Mouse (Mus musculus) layer of hippocampus, adult 2 months (tissue): ENCODE measurements around the gene Gm45213. TPM values are rescaled to one million over a fixed set of nuclear protein-coding genes. Genes with fewer than 3 reads are reported as not detected.

ENCODE experiments used
- DNase-seq, 2 experiments: peaks; one replicate each; pipeline ENCODE4 v3.0.0; 2022; ENCODE audit warnings: low spot score in 2 of 2
- H3K27ac ChIP-seq: fragments of 200-600 bp; 2 replicates; pipeline ENCODE4 v1.8.1; 2022
- H3K4me3 ChIP-seq: fragments of 200-600 bp; 2 replicates; pipeline ENCODE4 v1.8.1; 2022; ENCODE audit warnings: mild to moderate bottlenecking
- CTCF ChIP-seq: fragments of 200-600 bp; conservative IDR thresholded peaks from 2 replicates; pipeline ENCODE4 v1.8.1; 2022; ENCODE audit warnings: antibody characterized with exemption, mild to moderate bottlenecking, moderate library complexity
- total RNA-seq, 2 experiments: library from RNA; stranded (reverse); gene quantifications; 2 replicates each; pipeline ENCODE4 v1.2.3; 2021

The Gm45213 gene
- total RNA-seq, 2 experiments from 2014 or later, result not detected

DNA sequence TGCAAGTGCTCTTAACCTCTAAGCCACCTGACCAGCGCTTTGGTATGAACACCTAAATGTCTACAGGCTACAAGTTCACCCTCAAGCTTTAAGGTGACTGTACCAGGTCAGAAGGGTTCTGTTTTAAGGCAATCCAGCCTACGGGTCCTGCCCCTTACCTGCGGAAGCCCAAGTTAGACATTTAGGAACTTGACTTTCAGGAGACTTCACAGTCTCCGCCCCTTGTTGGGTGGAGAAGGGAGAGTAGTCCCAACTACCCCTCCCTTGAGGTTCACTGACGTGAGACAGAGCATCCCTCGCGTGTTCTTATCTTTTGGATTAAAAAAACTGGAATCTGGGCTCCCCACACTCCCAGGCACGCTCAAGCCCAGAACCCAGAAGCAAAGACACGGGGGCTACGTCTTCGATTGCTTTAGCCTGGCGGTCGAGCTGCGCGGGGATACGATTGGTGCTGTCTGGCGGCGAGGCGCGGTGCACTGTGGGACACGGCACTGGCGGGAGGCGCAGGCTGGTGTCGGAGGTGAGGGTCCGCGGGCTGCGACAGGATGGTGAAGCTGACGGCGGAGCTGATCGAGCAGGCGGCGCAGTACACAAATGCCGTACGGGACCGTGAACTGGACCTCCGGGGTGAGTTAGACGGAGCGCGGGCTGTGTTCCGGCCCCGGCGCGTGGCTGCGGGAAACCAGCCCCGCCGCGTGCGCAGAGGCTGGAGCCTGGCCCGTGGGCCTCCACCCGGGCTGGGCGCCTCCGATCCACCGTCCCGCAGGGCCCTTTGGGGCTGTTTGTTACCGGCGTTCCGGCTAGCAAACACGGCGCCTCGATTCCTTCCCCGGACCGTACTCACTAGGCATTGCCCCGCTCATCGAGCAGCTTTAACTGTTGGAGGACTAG, 16.9 kb downstream of the Gm45213 start:
- H3K4me3 ChIP-seq, result peak overlapping the region; percentile 99
- DNase-seq, result peak; percentile 85 to 86
- TF ChIP-seq CTCF, result peak; percentile 25; the same call in 1 of the 2 replicates
- peak overlapping the region; percentile 76 for H3K27ac ChIP-seq

- Histone ChIP-seq H3K27ac (peak overlapping the region; percentile 76), H3K4me3 (peak overlapping the region; percentile 99)
- no peak for TF ChIP-seq CTCF
- no peak for DNase-seq
Measured at GRCm38 (mm10) chr7:66061057-66061456, 17.7 kb downstream of the Gm45213 start.

DNA sequence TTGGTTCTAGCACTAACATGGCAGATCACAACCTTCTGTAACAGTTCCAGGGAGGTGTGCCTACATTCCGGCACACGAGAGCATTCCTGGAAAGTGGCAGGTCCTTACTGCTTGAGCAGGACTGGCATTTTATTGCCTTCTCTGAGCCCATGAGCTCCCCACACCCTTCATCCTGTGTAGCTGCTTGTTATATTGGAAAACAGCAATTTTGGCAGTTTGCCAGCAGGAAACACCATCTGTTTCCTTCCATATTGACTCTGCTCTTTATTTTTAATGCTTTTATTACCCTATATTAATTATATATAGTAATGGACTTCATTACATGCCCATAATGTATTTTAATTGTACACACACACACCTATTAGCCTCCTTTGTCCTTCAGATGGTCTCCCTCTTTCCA, 33.0 kb downstream of the Gm45213 start:
- Histone ChIP-seq H3K27ac (peak overlapping the region; percentile 6; the same call in 1 of the 2 replicates), H3K4me3 (no peak overlapping the region)
- DNase-seq, result peak; percentile 29 to 44
- TF ChIP-seq CTCF, result no peak

DNA sequence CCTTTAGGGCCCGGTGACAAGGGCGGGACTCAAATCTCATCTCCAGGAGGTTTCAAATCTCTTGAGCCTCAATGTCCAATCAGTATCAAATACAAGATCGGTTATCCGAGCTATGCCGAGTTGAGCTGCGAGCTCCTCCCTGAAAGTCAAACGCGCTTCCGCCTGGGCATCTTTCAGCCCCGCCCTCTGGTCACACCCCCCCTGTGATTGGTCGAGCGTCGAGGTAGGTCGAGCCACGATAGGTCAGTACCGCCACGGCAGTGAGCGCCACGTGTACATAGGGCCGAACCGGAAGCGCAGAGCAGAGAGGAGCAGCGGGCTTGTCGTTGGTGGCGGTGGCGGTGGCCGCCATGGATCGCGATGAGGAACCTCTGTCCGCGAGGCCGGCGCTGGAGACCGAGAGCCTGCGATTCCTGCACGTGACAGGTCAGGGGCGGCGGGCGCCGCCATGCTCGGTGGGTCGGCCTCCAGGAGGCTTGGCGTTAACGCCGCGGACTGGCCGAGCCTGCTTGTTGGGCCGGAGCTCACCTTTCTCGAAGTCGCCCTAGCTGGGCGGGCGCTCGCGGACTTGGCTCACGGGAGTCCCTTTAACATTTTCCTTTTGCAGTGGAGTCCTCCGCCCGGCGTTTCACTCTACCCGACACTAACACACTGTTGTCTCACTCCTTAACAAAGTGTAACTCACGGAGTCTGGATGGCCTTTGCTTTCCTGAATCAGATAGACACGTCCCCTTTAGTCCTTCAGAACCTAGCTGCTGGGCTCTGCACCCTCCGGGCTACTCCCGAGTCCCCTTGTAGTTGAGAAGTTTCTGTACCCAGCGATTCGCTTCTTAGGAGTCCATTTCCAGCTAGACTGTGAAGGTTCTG, 36.2 kb downstream of the Gm45213 start, which contains the start of gene Selenos:
Selenos (plus strand) TSS at position 286 of the 867 bp plus-strand sequence.
- peak; percentile 94 to 98 for DNase-seq
- H3K27ac ChIP-seq, result peak within 1 kb of the TSS; percentile 93
- H3K4me3 ChIP-seq, result peak within 1 kb of the TSS; percentile 86
- TF ChIP-seq CTCF, result no peak

GRCm38 (mm10) chr7:66080231-66080613, 36.8 kb downstream of the Gm45213 start:
- no peak for DNase-seq
- Histone ChIP-seq H3K4me3 (peak overlapping the region; percentile 86), H3K27ac (peak overlapping the region; percentile 93; the same call in 1 of the 2 replicates)
- peak; percentile 60 for TF ChIP-seq CTCF

GRCm38 (mm10) chr7:66083757-66084156, 40.4 kb downstream of the Gm45213 start:
- peak overlapping the region; percentile 19; the same call in 1 of the 2 replicates for H3K27ac ChIP-seq
- no peak for DNase-seq
- no peak overlapping the region for H3K4me3 ChIP-seq
- TF ChIP-seq CTCF, result no peak

GRCm38 (mm10) chr7:66084546-66084945, 41.1 kb downstream of the Gm45213 start:
- H3K4me3 ChIP-seq, result no peak overlapping the region
- no peak for TF ChIP-seq CTCF
- no peak overlapping the region for H3K27ac ChIP-seq
- no peak for DNase-seq

DNA sequence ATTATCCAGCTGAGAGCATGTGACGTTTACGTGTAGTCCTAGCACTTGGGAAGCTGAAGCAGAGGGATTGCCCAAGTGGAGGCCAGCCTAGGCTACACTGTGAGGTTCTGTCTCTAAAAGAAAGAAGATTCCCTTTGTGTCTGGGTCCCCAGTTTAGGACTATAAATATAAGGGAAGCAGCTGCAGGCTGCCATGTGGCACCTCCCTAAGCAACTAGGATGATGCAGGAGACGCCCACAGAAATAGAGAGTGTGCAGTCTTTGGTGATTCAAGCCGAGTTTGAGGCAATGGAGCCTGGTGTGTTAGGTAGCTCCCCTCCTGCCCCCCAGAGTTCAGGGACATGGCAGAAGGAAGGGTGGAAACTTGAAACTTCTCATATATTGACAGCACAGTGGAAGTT, 44.2 kb downstream of the Gm45213 start:
- peak overlapping the region; percentile 62 for H3K27ac ChIP-seq
- TF ChIP-seq CTCF, result no peak
- no peak overlapping the region for H3K4me3 ChIP-seq
- DNase-seq, result peak; percentile 41 to 59

- H3K27ac ChIP-seq, result 0 out of 2 replicates have a peak overlapping the region, but pooled peaks have one; percentile 62
- no peak for TF ChIP-seq CTCF
- DNase-seq, result no peak
- H3K4me3 ChIP-seq, result no peak overlapping the region
Measured at GRCm38 (mm10) chr7:66088077-66088476, 44.7 kb downstream of the Gm45213 start.

DNA sequence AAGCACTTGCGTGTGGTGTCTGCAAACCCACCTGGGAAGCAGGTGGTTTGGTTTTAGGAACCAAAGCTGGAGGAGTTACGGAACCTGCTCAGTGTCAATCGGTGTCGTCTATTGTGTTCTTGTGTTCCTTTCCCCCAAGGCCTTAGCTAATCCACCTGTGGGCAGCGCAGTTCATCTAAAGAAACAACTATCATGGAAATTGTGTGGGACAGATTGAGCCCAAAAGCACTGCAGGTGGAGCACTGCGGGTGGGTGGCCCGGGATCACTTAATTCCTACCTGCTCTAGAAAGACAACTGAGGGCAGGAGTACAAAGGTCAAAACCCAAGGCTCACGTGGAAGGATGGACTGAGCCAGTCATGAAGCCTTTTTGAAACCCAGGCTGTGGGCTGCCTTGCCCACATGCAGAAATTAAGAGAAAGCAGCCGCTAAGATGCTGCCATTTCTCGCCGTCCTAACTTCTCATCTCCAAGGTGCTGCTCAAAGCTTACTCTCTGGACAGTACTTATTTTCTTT, 47.3 kb downstream of the Gm45213 start:
- DNase-seq, result no peak
- TF ChIP-seq CTCF, result no peak

GRCm38 (mm10) chr7:66091553-66091952, 48.2 kb downstream of the Gm45213 start:
- no peak for TF ChIP-seq CTCF
- DNase-seq, result no peak
- Histone ChIP-seq H3K27ac (no peak overlapping the region), H3K4me3 (no peak overlapping the region)

More for the DNA sequence above, 47.3 kb downstream of the Gm45213 start:
- no peak overlapping the region for H3K27ac ChIP-seq
- no peak overlapping the region for H3K4me3 ChIP-seq

- Histone ChIP-seq H3K4me3 (no peak overlapping the region), H3K27ac (no peak overlapping the region)
- DNase-seq, result no peak
- TF ChIP-seq CTCF, result no peak
Measured at GRCm38 (mm10) chr7:66092656-66093055, 49.3 kb downstream of the Gm45213 start.

- no peak for DNase-seq
- Histone ChIP-seq H3K27ac (no peak overlapping the region), H3K4me3 (no peak overlapping the region)
- no peak for TF ChIP-seq CTCF
Measured at GRCm38 (mm10) chr7:66094141-66094540, 50.7 kb downstream of the Gm45213 start.
